Mouse (Mus musculus) thymus, postnatal 25 days (tissue): ENCODE results near the gene Engase.

Source experiments
- DNase-seq: peaks from one replicate; pipeline ENCODE4 v3.0.0; 2022

Gene Engase

GRCm38 (mm10) chr11:118534382-118535092, 57.9 kb downstream of the Engase start:
- peak; percentile 40 for DNase-seq

GRCm38 (mm10) chr11:118538008-118538407, 61.4 kb downstream of the Engase start:
- DNase-seq, result no peak
